Mouse (Mus musculus) stomach, postnatal 0 days (tissue): ENCODE data around the gene Draxin. TPM values are rescaled to one million over a fixed set of nuclear protein-coding genes. Genes with fewer than 3 reads are reported as not detected.

ENCODE experiments used
- ATAC-seq: fragments of 200-750 bp; cut with Nextera tagmentation; 2 replicates; pipeline ENCODE4 v1.8.0; 2017; ENCODE audit not compliant: low FRiP score, low TSS enrichment
- DNase-seq: peaks from one replicate; pipeline ENCODE4 v3.0.0-alpha.2; 2016; ENCODE audit warnings: low spot score
- H3K27ac ChIP-seq: fragments of 300-500 bp; sonication (generic); replicated peaks from 2 replicates; pipeline ENCODE4 v1.5.1; 2014; ENCODE audit warnings: mild to moderate bottlenecking, control low read depth
- H3K27me3 ChIP-seq: fragments of 300-500 bp; sonication (generic); 2 replicates; pipeline ENCODE4 v1.6.1; 2014; ENCODE audit warnings: low read length; ENCODE audit not compliant: control insufficient read depth, insufficient read depth
- H3K36me3 ChIP-seq: fragments of 300-500 bp; sonication (generic); 2 replicates; pipeline ENCODE4 v1.6.1; 2014; ENCODE audit warnings: low read length, mixed read lengths; ENCODE audit not compliant: control insufficient read depth, insufficient read depth
- H3K4me1 ChIP-seq: fragments of 300-500 bp; sonication (generic); replicated peaks from 2 replicates; pipeline ENCODE4 v1.6.1; 2014; ENCODE audit warnings: antibody characterized with exemption; ENCODE audit not compliant: control insufficient read depth, insufficient read depth
- H3K4me2 ChIP-seq: fragments of 300-500 bp; sonication (generic); replicated peaks from 2 replicates; pipeline ENCODE4 v1.6.1; 2014; ENCODE audit warnings: low read depth, mild to moderate bottlenecking, control low read depth, moderate library complexity
- H3K4me3 ChIP-seq: fragments of 300-500 bp; sonication (generic); 2 replicates; pipeline ENCODE4 v1.5.1; 2014; ENCODE audit warnings: low read depth, low read length, control low read depth
- H3K9ac ChIP-seq: fragments of 300-500 bp; sonication (generic); 2 replicates; pipeline ENCODE4 v1.6.1; 2014; ENCODE audit warnings: mild to moderate bottlenecking, low read length, control low read depth, mixed read lengths
- H3K9me3 ChIP-seq: fragments of 300-500 bp; sonication (generic); 2 replicates; pipeline ENCODE4 v1.6.1; 2016; ENCODE audit warnings: low read length; ENCODE audit not compliant: control insufficient read depth
- CTCF ChIP-seq: IDR thresholded peaks from 2 replicates; pipeline ENCODE4 v1.5.1; 2016; ENCODE audit warnings: antibody characterized with exemption, low read depth, mild to moderate bottlenecking, moderate library complexity
- EP300 ChIP-seq: optimal IDR thresholded peaks from 2 replicates; pipeline ENCODE3; 2016; ENCODE audit warnings: antibody characterized with exemption
- WGBS: fragments of 180-500 bp; shearing (Covaris S2); extraction: QIAGEN DNeasy Blood & Tissue Kit; methylation state at CpG from one replicate; pipeline ENCODE4 v1.1.7; 2014; 5-methylcytosine and 5-hydroxymethylcytosine counted together
- polyA plus RNA-seq: library from polyadenylated mRNA; unstranded; fragments of >200 nt; fragmentation: Nextera tagmentation; extraction: Ambion mirVana; gene quantifications from 2 replicates; pipeline ENCODE4 v1.2.1, GENCODE M21; 2015

Gene Draxin
- polyA plus RNA-seq, 1 experiment from 2014 or later: not detected

DNA sequence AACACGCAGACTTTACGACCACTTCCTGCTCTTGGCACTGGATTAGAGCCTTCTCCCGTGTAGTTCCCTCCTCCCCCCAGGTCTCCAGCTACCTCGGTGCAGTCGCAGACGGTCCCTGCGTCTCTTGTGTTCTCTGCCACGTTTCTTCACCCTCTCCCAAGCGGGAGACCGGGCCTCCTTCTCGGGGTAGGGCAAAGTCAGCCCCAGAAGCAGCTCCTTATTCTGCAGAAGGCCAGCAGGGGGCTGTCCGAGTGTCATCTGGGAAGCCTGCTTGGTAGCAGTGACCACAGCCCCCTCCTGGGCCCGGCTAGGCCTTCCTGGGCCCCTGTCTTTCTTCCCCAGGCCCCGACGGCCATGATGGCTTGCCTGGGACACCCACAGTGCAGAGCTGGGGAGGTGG is 15.0 kb downstream of the Draxin start:
- Histone ChIP-seq H3K36me3 (no peaks in the 10 kb centered on the region), H3K4me1 (no peaks in the 10 kb centered on the region), H3K27ac (no peak overlapping the region), H3K9me3 (no peaks in the 10 kb centered on the region), H3K27me3 (no peaks in the 10 kb centered on the region), H3K9ac (no peak overlapping the region), H3K4me3 (no peak overlapping the region), H3K4me2 (no peak overlapping the region)
- TF ChIP-seq CTCF (peak; percentile 66), EP300 (no peak)
- ATAC-seq (no peak; the same call in 1 of the 2 replicates), DNase-seq (peak; percentile 63)
- WGBS: 3% methylated on average over 15 of the region's 15 CpGs

DNA sequence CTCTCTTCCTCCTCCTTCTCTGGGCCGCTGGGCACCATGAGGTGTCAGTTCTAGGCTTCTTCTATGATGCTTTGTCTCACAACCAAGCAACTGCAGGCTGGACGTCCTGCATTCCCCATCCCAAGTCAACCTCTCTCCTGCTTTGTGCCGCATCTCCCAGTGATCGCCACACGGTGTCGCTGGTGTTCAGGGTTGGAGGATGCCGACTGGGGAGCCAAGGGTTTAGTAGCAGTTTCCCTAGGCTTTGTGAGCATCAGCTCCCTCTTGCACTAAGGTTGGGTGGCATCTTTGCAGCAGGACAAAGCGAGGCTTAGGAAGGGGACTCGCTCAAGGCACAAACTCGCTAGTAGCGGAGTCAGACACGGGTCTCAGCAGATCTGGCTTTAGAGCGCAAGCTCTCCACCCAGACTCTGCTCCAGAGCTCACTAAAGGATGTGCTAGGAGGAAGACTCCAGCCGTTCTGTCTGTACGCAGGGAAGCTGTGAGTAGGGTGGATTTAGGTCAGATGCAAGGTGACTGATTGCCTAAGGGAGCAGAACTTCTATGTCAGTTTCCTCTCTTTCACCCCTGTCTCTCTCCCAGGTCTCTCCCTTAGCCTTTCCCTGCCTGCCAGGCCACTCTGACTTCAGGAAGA is 15.6 kb downstream of the Draxin start:
- no peak overlapping the region for H3K9ac ChIP-seq
- H3K9me3 ChIP-seq: no peaks in the 10 kb centered on the region
- no peak overlapping the region for H3K27ac ChIP-seq
- H3K4me2 ChIP-seq: no peak overlapping the region
- TF ChIP-seq CTCF (peak; percentile 100), EP300 (no peak)
- DNase-seq (peak; percentile 89), ATAC-seq (peak; percentile 72)
- H3K27me3 ChIP-seq: no peaks in the 10 kb centered on the region
- no peak overlapping the region for H3K4me3 ChIP-seq
- H3K36me3 ChIP-seq: no peaks in the 10 kb centered on the region
- no peaks in the 10 kb centered on the region for H3K4me1 ChIP-seq
- 6% methylated on average over 15 of the region's 15 CpGs for WGBS

DNA sequence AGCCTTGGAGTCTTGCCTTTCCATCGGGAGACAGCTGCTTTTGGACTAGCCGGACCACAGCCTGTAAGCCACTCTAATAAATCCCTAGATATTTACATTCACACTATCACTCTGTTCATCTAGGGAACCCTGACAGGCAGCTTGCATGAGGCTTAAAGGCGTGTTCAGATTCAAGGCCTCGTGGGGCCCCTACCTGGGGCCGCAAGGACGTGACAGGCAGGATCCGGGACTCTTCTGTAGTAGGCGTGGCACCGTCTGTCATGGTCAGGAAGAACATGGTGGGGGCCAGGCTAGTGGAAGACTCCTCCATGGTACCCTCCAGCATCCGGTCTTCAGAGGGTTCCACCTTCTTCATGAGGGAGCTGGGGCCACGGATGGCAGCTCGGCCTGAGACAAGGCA is 18.0 kb downstream of the Draxin start:
- Histone ChIP-seq H3K4me2 (no peak overlapping the region), H3K4me1 (no peaks in the 10 kb centered on the region), H3K9me3 (no peaks in the 10 kb centered on the region), H3K27ac (no peak overlapping the region), H3K36me3 (no peaks in the 10 kb centered on the region), H3K9ac (no peak overlapping the region), H3K4me3 (no peak overlapping the region), H3K27me3 (no peaks in the 10 kb centered on the region)
- ATAC-seq: no peak
- TF ChIP-seq EP300 (no peak), CTCF (no peak)
- no peak for DNase-seq
- 65% methylated on average over 12 of the region's 12 CpGs for WGBS

DNA sequence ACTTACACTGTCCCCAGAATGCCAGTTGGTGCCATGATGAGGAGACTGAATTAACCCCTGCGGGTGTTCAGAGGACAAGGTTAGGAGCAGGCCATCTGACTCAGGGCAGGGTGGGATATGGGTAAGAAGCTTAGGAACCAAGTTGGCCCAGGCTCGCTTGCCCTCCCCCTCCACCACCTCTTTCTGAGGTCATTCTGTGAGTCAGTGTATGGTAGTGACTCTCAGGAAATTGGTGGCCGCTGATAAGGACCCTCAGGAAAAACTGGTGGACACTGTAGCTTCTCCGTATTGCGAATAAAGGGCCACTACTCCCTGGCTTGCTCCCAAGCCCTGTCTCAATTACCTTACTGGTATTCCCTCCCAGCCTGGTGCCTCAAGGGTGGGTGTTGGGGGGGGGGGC is 21.3 kb downstream of the Draxin start:
- Histone ChIP-seq H3K4me2 (no peak overlapping the region), H3K4me1 (no peaks in the 10 kb centered on the region), H3K4me3 (no peak overlapping the region), H3K27me3 (no peaks in the 10 kb centered on the region), H3K36me3 (no peaks in the 10 kb centered on the region), H3K9me3 (no peaks in the 10 kb centered on the region), H3K27ac (no peak overlapping the region), H3K9ac (no peak overlapping the region)
- DNase-seq (no peak), ATAC-seq (no peak)
- 75% methylated on average over 5 of the region's 5 CpGs for WGBS
- no peak for TF ChIP-seq CTCF
- no peak for TF ChIP-seq EP300

DNA sequence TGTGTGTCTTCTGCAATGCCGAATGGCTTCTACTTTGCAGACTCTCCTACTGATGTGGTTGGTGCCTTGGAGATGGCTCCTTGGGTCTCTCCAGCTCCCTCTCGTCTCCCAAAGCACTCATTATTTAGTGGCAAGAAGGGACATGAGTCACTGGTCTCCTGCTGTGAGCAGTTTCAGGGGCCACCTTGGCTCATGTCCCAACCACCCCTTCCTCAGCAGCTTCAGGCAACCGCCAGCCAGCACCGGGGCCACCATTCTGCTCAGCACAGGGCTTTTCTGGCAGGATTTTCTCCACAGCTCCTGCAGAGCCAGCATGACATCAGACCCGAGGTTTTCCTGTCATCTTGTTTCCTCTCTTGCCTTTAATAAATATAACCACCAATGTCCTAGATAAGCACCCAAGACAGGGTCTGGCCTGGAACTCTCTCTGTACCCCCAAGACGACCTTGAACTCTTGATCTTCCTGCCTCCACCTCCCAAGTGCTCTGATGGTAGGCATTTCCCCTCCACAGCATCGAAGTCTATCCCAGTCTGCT is 21.9 kb downstream of the Draxin start:
- ATAC-seq: no peak
- H3K36me3 ChIP-seq: no peaks in the 10 kb centered on the region
- no peaks in the 10 kb centered on the region for H3K9me3 ChIP-seq

DNA sequence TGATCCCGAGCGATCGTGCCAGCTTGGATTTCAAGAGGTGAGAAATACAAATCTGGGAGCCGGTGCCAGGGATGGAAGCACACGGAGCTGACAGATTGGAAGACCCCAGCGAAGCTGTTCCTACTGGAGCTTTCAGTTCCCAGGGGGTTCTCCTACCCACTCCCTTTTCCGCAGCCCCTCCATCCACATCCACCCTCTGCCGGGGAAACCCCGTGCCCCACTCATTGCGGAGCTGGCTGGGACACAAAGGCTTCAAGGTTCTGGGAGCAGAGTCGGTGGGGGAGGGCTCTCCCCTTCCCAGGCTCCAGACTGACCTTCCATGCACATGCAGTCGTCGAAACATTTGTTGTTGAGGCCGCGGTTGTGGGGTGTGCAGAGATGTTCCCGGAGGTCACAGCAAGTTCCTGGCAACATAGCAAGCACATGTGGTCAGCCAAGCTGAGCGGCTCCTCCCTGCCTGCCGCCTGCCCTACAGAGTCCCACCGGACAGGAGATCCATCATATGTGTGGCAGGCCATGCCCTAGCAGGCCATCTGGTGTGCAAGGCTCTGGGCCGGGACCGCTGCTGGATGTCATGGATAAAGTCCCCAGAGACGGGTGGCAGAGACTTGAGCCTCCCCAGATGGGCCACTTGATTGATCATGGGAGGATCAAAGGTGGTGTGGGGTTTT is 22.7 kb downstream of the Draxin start:
- Histone ChIP-seq H3K4me2 (no peak overlapping the region), H3K4me3 (no peak overlapping the region), H3K9ac (no peak overlapping the region), H3K27ac (no peak overlapping the region), H3K36me3 (no peaks in the 10 kb centered on the region), H3K4me1 (no peaks in the 10 kb centered on the region), H3K27me3 (no peaks in the 10 kb centered on the region), H3K9me3 (no peaks in the 10 kb centered on the region)
- 31% methylated on average over 22 of the region's 22 CpGs for WGBS
- TF ChIP-seq CTCF (no peak), EP300 (no peak)
- no peak for DNase-seq
- ATAC-seq: peak; percentile 36; the same call in 1 of the 2 replicates

More for the DNA sequence above, 21.9 kb downstream of the Draxin start:
- Histone ChIP-seq H3K4me1 (no peaks in the 10 kb centered on the region), H3K4me2 (no peak overlapping the region), H3K4me3 (no peak overlapping the region), H3K9ac (no peak overlapping the region), H3K27me3 (no peaks in the 10 kb centered on the region), H3K27ac (no peak overlapping the region)
- 52% methylated on average over 7 of the region's 7 CpGs for WGBS
- DNase-seq: no peak
- TF ChIP-seq CTCF: no peak
